Mouse (Mus musculus): Measurements from ENCODE around the gene Tnfrsf9.
"Not testable (repeated sequence)": the region's sequence is repeated elsewhere in the genome, so short reads cannot be mapped to it uniquely, and the experiment has no call there.

Tnfrsf9 gene

GRCm38 (mm10) chr4:150914290-150914733, at the start of gene Tnfrsf9, which contains the start of gene Park7:
TSS of gene Tnfrsf9 (plus strand) at chr4:150914562.
TSS of gene Park7 (minus strand) at chr4:150914437.
- DNase-seq (ENCODE audit: low read depth, low spot score): peak; percentile 99

DNA sequence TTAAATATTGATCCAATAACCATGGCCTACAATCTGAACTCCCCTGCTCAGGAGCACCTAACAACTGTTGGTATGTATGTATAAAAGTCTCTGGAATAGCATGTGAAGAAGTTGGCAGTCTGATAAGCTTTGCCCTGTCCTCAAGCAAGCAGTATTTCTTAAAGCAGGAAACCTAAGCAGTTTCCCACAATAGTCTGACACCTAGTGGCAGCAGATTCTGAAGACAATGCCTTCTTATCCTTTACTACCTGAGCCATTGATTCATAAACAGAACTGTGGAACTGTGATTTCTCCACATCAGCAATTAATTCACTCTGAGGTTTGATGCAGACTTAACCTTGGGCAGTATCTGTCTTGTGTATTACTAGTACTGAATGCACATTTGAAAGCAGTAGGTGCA, 49.0 kb upstream of the Tnfrsf9 start:
- DNase-seq (ENCODE audit: low read depth, low spot score): peak; percentile 69

DNA sequence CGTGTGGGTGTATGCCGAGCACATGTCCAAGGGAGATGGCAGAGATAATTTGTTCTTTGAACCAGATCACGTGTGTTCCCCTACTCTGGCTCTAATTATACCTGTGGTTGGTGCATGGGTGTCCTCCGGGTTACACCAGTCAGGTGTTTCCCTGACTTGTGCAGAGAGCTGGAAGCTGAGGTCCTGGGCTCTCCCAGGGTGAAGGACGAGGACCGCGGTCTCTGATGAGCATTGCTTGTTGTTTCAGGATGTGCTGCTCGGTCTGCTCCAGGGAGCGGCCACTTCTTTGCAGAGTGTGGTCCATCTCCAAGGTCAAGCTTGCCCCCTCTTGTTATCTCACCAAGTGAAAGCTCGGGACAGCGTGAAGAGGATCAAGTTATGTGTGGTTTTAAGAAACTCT, 48.3 kb upstream of the Tnfrsf9 start:
- no peak for DNase-seq (ENCODE audit: low read depth, low spot score)

DNA sequence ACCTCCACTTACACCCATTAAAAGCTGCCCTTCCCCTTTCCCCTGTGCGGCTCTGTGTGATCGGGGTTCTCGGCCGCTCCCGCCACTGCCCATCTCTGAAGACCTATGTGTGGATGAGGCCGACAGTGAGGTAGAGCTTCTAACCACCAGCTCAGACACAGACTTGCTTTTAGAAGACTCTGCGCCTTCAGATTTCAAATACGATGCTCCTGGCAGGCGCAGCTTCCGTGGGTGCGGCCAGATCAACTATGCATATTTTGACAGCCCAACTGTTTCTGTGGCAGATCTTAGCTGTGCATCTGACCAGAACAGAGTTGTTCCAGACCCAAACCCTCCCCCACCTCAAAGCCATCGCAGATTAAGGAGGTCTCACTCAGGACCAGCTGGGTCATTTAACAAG, 47.9 kb upstream of the Tnfrsf9 start:
- no peak for DNase-seq (ENCODE audit: low read depth, low spot score)

DNA sequence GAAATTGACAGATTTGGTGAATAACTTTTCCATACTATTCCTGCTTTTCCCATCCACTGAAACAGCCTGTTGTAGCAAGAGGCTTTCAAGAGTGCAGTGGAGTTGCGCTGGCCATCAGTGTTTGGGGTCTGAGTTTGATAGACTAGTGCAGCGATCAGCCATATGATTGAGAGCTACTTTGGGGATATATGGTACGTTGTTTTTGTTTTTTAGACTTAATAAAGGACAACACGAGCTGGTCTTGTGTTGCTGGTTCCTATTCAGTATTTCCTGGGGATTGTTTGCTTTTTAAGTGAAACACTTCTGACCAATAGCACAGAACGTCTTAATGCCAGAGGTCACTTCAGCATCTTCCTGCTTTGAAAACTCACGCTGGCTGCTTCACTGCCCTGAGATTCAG, 46.2 kb upstream of the Tnfrsf9 start:
- DNase-seq (ENCODE audit: low read depth, low spot score): no peak

DNA sequence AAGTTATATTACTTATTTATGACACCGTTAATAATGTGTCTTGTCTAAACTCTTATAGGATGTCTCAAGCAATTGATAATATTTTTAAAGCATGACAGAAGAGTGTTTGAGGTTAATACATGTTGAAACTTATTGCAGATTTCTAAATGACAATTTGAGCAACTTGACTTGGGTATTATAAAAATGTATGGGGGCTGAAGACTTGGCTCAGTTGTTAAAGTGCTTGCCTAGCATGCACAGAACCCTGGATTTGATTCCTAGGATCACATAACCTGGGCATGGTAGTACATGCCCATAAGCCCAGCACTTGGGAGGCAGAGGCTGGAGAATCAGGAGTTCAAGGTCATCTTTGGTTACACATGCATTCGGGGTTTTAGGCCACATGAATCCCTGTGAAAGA, 45.5 kb upstream of the Tnfrsf9 start:
- no peak for DNase-seq (ENCODE audit: low read depth, low spot score)

- DNase-seq (ENCODE audit: low read depth, low spot score): peak; percentile 49
These were observed 44.8 kb upstream of the Tnfrsf9 start for GRCm38 (mm10) chr4:150869276-150870197.

GRCm38 (mm10) chr4:150870963-150871391, 43.4 kb upstream of the Tnfrsf9 start:
- DNase-seq (ENCODE audit: low read depth, low spot score): no peak

- peak; percentile 74 for DNase-seq (ENCODE audit: low read depth, low spot score)
These were observed 42.8 kb upstream of the Tnfrsf9 start for GRCm38 (mm10) chr4:150871392-150872138.

DNA sequence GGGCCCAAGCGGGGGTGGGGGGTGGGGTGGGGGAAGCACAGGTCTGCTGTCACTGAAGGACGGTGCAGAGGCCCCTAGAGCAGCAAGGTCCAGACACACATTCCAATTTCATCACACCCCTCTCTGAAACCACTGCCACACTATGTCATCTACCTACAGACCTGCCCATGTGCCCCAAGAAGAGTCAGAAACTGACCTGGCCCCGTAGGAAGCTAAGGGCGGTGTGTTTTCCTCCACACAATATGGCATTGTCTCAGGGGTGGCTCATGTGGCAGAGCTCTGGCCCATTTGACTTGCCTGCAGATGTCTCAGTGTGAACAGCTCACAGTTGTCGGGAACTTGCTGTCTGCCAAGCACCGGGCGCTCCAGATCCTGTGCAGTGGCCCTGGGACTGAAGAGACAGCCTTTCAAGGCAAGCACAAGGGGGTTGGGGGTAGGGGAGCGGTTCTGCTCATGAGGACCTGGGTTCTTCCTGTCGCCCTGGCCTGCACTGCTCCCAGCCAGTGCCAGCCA, 42.2 kb upstream of the Tnfrsf9 start:
- DNase-seq (ENCODE audit: low read depth, low spot score): peak; percentile 88

DNA sequence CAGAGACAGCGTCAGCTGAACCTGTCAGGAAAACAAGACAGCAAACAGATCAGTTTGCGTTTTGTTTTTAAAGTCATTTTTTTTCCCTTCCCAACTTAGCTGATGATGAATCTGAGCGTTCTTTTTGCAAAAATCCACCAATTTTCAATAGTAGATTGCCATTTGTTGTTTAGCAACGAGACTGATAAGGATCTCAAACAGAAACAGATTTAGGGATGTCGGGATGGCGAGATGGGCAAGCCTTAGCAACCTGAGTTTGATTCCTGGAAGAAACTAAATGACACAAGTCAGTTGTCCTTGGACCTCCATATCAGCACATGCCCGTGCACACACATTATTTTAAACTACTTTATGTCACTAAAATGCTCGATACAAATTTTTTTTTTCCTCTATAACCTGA, 41.7 kb upstream of the Tnfrsf9 start:
- no peak for DNase-seq (ENCODE audit: low read depth, low spot score)

- DNase-seq (ENCODE audit: low read depth, low spot score): not testable (repeated sequence)
These were observed 39.9 kb upstream of the Tnfrsf9 start for GRCm38 (mm10) chr4:150874416-150874815.

- DNase-seq (ENCODE audit: low read depth, low spot score): no peak
These were observed 39.0 kb upstream of the Tnfrsf9 start for GRCm38 (mm10) chr4:150875393-150875792.

DNA sequence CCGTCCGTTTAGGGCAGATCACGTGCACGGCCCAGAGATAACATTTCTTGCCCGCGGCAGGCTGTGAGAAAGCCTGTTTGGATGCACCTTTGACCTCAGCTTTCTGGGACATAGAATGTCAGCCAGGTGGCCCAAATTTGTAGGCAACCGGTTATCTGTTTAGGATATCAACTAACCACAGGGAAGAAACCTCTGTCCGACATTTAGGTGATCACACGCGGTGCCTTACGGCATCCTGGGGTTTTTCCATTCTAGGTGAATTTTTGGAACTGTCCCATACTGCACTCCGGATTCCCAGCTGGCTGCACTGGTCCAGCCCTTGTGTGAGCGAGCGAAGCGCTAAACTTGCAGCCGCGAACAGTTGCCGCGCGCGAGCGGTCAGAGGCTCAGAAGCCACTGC, 34.7 kb upstream of the Tnfrsf9 start:
- no peak for DNase-seq (ENCODE audit: low read depth, low spot score)

DNA sequence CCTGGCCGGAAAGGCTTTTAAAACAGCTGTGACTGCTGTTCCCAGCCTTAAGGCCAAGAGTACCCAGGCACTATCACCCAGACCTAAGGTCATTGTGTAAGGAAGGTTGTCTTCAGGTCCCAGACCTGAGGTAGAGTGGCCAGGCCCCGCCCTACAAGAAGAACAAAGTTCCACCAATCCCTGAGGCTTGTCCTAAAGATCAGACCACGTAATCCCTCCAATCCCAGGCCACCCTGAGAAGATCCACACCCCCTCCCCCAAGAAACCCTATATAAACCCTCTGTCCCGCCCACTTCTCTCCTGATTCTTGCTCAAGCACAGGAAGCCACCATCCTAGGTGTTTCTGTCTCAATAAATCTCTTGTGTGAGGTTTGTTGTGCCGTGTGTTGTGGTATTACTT, 34.0 kb upstream of the Tnfrsf9 start:
- DNase-seq (ENCODE audit: low read depth, low spot score): no peak

DNA sequence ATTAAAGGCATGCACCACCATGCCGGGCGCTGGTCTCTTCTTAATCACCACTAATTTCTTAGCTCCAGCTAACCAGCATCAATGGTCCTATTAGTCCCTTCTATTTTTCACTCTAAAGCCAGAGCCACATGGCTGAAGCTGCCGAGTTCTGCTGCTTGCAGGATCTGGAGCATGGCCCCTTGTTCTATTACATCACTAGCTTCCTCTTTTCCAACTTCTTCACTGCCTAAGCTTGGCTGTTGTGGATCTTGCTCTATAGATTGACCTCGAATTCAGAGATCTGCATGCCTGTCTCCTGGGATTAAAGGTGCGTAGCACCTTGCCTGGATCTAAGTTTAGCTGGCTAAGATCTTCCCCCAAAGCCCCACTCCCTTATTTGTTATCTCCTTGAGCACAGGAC, 31.7 kb upstream of the Tnfrsf9 start:
- no peak for DNase-seq (ENCODE audit: low read depth, low spot score)

DNA sequence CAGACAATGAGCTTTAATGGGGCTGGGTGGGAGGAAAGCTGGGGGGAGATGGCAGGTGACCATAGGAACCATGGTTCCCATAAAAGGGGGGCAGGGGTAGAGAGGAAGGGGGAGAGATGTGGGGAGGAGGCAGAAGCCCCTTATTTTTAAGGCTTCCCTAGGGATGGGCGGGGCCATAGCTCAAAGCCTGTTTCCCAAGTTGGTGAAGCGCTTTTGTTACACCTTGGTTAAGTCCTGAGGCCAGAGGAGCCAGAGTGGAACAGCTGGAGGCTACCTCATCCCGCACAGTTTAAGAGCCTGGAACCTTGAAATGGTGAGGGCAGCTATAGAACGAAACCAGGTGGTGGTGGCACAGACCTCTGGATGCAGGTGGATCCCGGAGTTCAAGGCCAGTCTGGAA, 26.5 kb upstream of the Tnfrsf9 start:
- DNase-seq (ENCODE audit: low read depth, low spot score): no peak

DNA sequence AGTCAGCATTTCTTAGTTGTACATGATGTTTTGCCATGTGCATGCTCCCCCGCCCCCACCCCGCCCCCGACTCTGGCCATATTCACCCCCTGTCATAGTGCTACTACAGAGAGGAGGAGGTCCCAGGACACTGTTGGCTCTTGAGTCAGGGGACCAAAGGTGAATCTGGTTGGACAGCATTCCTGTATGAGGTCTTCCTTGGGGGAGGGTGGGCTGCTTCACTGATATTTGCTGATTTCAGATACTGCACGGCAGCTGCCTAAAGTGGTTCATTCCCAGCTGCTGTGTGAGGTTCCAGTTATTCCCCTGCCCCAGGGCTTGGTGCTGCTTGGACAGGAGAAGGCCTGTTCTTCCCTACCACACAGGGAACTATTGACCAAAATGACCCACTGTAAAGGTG, 25.9 kb upstream of the Tnfrsf9 start:
- no peak for DNase-seq (ENCODE audit: low read depth, low spot score)

GRCm38 (mm10) chr4:150889273-150889954, 24.9 kb upstream of the Tnfrsf9 start:
- DNase-seq (ENCODE audit: low read depth, low spot score): no peak

GRCm38 (mm10) chr4:150889955-150890315, 24.4 kb upstream of the Tnfrsf9 start:
- peak; percentile 21 for DNase-seq (ENCODE audit: low read depth, low spot score)

GRCm38 (mm10) chr4:150891308-150891707, 23.1 kb upstream of the Tnfrsf9 start:
- DNase-seq (ENCODE audit: low read depth, low spot score): no peak
